Mouse (Mus musculus): Measurements from ENCODE around the gene Gja10.

Gja10 gene

DNA sequence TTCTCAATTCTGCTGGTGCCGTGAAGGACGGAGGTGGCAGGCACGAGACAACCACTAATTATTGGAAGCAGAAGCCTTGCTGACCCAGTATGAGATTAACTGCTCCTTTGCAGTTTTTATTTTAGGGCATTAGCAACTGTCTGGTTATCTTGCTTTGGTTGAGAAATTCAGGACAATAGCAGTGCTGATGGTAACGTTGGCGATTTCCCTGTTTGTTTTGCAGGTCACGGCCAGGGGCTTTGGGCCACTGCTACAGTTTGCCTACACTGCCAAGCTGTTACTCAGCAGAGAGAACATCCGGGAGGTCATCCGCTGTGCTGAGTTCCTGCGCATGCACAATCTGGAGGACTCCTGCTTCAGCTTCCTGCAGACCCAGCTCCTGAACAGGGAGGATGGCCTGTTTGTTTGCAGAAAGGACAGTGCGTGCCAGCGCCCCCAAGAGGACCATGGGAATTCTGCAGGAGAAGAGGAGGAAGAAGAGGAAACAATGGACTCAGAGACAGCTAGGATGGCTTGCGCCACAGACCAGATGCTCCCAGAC lies 40.9 kb downstream of the Gja10 start:
- no peak for DNase-seq (ENCODE audit: low read depth, low spot score)

DNA sequence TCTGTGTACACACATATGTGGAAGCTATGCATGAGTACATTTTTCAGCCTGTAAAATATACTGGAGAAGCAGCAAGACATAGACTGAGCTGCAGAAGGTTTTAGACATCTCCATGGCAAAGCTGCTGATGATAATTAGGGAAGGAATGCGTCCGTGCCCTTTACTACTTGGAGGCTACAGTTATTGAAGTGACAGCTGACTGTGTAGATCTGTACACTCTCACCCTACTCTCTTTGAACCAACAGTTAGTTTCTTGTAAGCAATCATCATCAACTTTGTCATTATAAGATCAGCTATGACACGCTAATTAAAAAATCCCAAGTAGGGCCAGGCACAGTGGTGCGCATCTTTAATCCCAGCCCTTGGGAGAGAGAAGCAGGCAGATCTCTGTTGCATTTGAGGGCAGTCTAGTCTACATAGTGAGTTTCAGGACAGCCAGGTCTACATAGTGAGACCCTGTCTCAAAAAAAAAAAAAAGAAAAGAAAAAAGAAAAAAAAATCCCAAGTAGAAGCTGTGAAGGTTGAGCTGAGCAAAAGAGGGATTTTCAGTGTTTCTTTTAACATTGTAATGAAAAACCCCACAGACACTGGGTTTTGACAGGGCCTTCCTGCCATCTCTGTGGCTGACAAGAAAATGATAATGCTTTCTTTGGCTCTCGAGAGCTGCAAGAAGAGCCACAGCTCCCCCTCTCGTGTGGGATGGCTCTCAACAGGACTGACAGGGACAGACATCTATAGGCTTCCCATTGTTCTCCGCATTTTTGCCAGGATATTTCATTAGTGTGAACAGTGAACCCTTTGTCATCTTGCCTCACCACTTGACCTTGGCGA lies 41.6 kb downstream of the Gja10 start:
- no peak for DNase-seq (ENCODE audit: low read depth, low spot score)

DNA sequence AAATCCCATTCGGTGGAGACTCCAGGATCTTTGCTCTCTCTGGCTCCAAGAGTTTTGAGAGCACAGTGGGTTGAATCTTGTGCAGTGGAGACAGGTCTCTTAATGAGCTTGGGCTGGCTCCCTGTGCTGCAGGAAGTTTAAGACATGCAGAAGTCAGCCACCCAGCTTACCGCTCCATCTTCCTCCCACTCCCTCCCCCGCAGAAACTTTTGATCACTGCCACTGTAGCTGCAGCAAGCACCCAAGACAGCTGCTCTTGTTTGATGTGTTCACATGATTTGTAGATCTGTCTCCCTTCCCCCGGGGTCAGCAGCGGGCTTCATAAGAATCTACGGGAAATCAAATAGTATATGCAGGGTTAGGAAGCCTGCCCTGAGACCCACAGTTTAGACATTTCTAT lies 42.3 kb downstream of the Gja10 start:
- no peak for DNase-seq (ENCODE audit: low read depth, low spot score)

- DNase-seq (ENCODE audit: low read depth, low spot score) = no peak
Observed at GRCm38 (mm10) chr4:32555506-32555905, 47.1 kb downstream of the Gja10 start.

DNA sequence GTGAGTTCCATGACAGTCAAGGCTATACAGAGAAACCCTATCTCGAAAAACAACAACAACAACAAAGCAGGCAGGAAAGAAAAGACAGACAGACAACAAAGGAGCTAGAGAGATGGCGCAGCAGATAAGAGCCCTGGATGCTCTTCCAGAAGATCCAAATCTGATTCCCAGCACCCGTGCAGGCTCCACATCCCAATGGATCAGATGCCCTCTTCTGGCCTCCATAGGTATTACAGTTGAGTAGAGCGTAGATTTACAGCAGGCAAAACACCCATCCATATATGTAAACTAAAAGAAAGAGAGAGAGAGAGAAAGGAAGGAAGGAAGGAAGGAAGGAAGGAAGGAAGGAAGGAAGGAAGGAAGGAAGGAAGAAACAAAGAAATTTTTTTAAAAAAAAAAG lies 51.2 kb downstream of the Gja10 start:
- DNase-seq (ENCODE audit: low read depth, low spot score) = no peak

DNA sequence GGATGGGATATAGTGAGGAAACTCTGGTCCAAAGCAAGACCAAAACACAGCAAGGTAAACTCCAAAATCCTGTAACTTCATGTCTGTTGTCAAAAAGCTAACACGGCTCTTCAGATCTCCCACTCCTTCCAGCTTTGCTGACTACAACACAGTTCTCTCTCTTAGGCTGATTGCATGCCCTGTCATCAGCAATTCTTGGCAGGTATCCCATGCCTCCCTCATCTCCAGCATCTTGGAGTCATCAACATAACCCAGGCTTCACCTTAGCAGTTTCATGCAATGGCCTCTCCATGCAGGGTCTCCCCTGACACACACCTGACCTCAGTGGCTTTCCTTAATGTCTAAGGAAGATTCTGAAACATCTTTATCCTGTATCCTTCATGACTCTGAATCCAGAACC lies 53.4 kb downstream of the Gja10 start:
- DNase-seq (ENCODE audit: low read depth, low spot score) = no peak

All from c-Kit-negative CD71-positive TER-119-positive erythroid progenitor cells, embryonic 14.5 days (primary cell).